Mouse (Mus musculus) embryonic facial prominence, embryonic 14.5 days (tissue): Measurements from ENCODE around the gene Plekhj1. TPM values are rescaled to one million over a fixed set of nuclear protein-coding genes. Genes with fewer than 3 reads are reported as not detected.
A peak's percentile ranks its signal among the peaks of the same experiment; 100 is the strongest.
"Not testable (repeated sequence)": the region's sequence is repeated elsewhere in the genome, so short reads cannot be mapped to it uniquely, and the experiment has no call there.

Source experiments
- ATAC-seq: fragments of 200-750 bp; cut with Nextera tagmentation; 2 replicates; pipeline ENCODE4 v1.8.0; 2017; ENCODE audit warnings: low read depth, moderate number of reproducible peaks, moderate TSS enrichment
- DNase-seq: peaks from one replicate; pipeline ENCODE4 v3.0.0-alpha.2; 2015; ENCODE audit warnings: low spot score
- H3K27ac ChIP-seq: fragments of 300-500 bp; sonication (generic); replicated peaks from 2 replicates; pipeline ENCODE4 v1.5.1; 2014; ENCODE audit warnings: low read depth, mild to moderate bottlenecking, low read length, moderate library complexity
- H3K27me3 ChIP-seq: fragments of 300-500 bp; sonication (generic); replicated peaks from 2 replicates; pipeline ENCODE4 v1.6.1; 2014; ENCODE audit warnings: low read length; ENCODE audit not compliant: control insufficient read depth, insufficient read depth
- H3K36me3 ChIP-seq: fragments of 300-500 bp; sonication (generic); 2 replicates; pipeline ENCODE4 v1.6.1; 2014; ENCODE audit warnings: low read length, mixed read lengths; ENCODE audit not compliant: control insufficient read depth, insufficient read depth
- H3K4me1 ChIP-seq: fragments of 300-500 bp; sonication (generic); 2 replicates; pipeline ENCODE4 v1.6.1; 2014; ENCODE audit warnings: antibody characterized with exemption, low read length; ENCODE audit not compliant: control insufficient read depth, insufficient read depth
- H3K4me2 ChIP-seq: fragments of 300-500 bp; sonication (generic); 2 replicates; pipeline ENCODE4 v1.6.1; 2014; ENCODE audit warnings: low read depth, mild to moderate bottlenecking, low read length, moderate library complexity, mixed read lengths
- H3K4me3 ChIP-seq: fragments of 300-500 bp; sonication (generic); 2 replicates; pipeline ENCODE4 v1.5.1; 2014; ENCODE audit warnings: low read depth, mild to moderate bottlenecking, low read length
- H3K9ac ChIP-seq: fragments of 300-500 bp; sonication (generic); 2 replicates; pipeline ENCODE4 v1.6.1; 2014; ENCODE audit warnings: low read depth, mild to moderate bottlenecking, low read length, moderate library complexity, mixed read lengths
- H3K9me3 ChIP-seq: fragments of 300-500 bp; sonication (generic); 2 replicates; pipeline ENCODE4 v1.6.1; 2016; ENCODE audit warnings: low read length; ENCODE audit not compliant: control insufficient read depth
- WGBS: fragments of 180-500 bp; shearing (Covaris S2); extraction: QIAGEN DNeasy Blood & Tissue Kit; methylation state at CpG from one replicate; pipeline ENCODE4 v1.1.7; 2014; 5-methylcytosine and 5-hydroxymethylcytosine counted together
- polyA plus RNA-seq: library from polyadenylated mRNA; unstranded; fragments of >200 nt; fragmentation: Nextera tagmentation; extraction: Ambion mirVana; gene quantifications from 2 replicates; pipeline ENCODE4 v1.2.1, GENCODE M21; 2014

Plekhj1 gene
- polyA plus RNA-seq, 1 experiment from 2014 or later: 102 TPM

GRCm38 (mm10) chr10:80821991-80822390 is 23.6 kb upstream of the Plekhj1 start:
- H3K9ac ChIP-seq: no peak overlapping the region
- no peak overlapping the region for H3K4me2 ChIP-seq
- no peaks in the 10 kb centered on the region for H3K4me1 ChIP-seq
- H3K27ac ChIP-seq: no peak overlapping the region
- WGBS: 47% methylated on average over 2 of the region's 2 CpGs
- ATAC-seq (no peak), DNase-seq (no peak)
- no peak overlapping the region for H3K4me3 ChIP-seq
- H3K36me3 ChIP-seq: no peaks in the 10 kb centered on the region
- no peaks in the 10 kb centered on the region for H3K9me3 ChIP-seq
- H3K27me3 ChIP-seq: no peaks in the 10 kb centered on the region

GRCm38 (mm10) chr10:80819406-80819805 is 21.0 kb upstream of the Plekhj1 start:
- H3K36me3 ChIP-seq: no peaks in the 10 kb centered on the region
- ATAC-seq: no peak
- DNase-seq: no peak
- H3K4me1 ChIP-seq: no peaks in the 10 kb centered on the region
- no peaks in the 10 kb centered on the region for H3K27me3 ChIP-seq
- 36% methylated on average over 3 of the region's 3 CpGs for WGBS
- no peak overlapping the region for H3K9ac ChIP-seq
- H3K9me3 ChIP-seq: no peaks in the 10 kb centered on the region
- H3K27ac ChIP-seq: no peak overlapping the region
- H3K4me3 ChIP-seq: no peak overlapping the region
- H3K4me2 ChIP-seq: no peak overlapping the region

- no peaks in the 10 kb centered on the region for H3K27me3 ChIP-seq
- H3K9ac ChIP-seq: 0 out of 2 replicates have a peak overlapping the region, but pooled peaks have one; percentile 19
- no peak overlapping the region for H3K4me3 ChIP-seq
- no peaks in the 10 kb centered on the region for H3K36me3 ChIP-seq
- H3K4me2 ChIP-seq: no peak overlapping the region
- no peaks in the 10 kb centered on the region for H3K4me1 ChIP-seq
- H3K9me3 ChIP-seq: no peaks in the 10 kb centered on the region
- WGBS: 61% methylated on average over 6 of the region's 6 CpGs
- H3K27ac ChIP-seq: no peak overlapping the region
- no peak for DNase-seq
- ATAC-seq: no peak
Observed at GRCm38 (mm10) chr10:80818599-80819281, 20.3 kb upstream of the Plekhj1 start.

- H3K27me3 ChIP-seq, H3K9ac ChIP-seq, ATAC-seq, H3K27ac ChIP-seq, H3K36me3 ChIP-seq, H3K4me2 ChIP-seq, DNase-seq, H3K9me3 ChIP-seq, H3K4me3 ChIP-seq, H3K4me1 ChIP-seq: not testable (repeated sequence)
- 85% methylated on average over 7 of the region's 7 CpGs for WGBS
Observed at GRCm38 (mm10) chr10:80817955-80818354, 19.5 kb upstream of the Plekhj1 start.

GRCm38 (mm10) chr10:80817164-80817563 is 18.7 kb upstream of the Plekhj1 start:
- 66% methylated on average over 2 of the region's 2 CpGs for WGBS
- H3K4me2 ChIP-seq: no peak overlapping the region

GRCm38 (mm10) chr10:80816303-80816702 is 17.9 kb upstream of the Plekhj1 start:
- H3K27me3 ChIP-seq, H3K36me3 ChIP-seq, H3K9ac ChIP-seq, H3K27ac ChIP-seq, DNase-seq, ATAC-seq, H3K4me1 ChIP-seq, H3K9me3 ChIP-seq, H3K4me3 ChIP-seq, H3K4me2 ChIP-seq: not testable (repeated sequence)
- WGBS: 79% methylated on average over 3 of the region's 3 CpGs

More at GRCm38 (mm10) chr10:80817164-80817563, 18.7 kb upstream of the Plekhj1 start:
- Histone ChIP-seq H3K9me3 (no peaks in the 10 kb centered on the region), H3K4me1 (no peaks in the 10 kb centered on the region), H3K9ac (no peak overlapping the region), H3K27me3 (no peaks in the 10 kb centered on the region), H3K27ac (no peak overlapping the region), H3K4me3 (no peak overlapping the region), H3K36me3 (no peaks in the 10 kb centered on the region)
- ATAC-seq (no peak), DNase-seq (no peak)

GRCm38 (mm10) chr10:80814800-80815199 is 16.4 kb upstream of the Plekhj1 start:
- Histone ChIP-seq H3K27me3 (peaks cover 4% of the 10 kb centered on the region; the same call in 1 of the 2 replicates), H3K4me3 (no peak overlapping the region), H3K4me2 (no peak overlapping the region), H3K27ac (no peak overlapping the region), H3K9ac (no peak overlapping the region), H3K9me3 (no peaks in the 10 kb centered on the region), H3K36me3 (no peaks in the 10 kb centered on the region), H3K4me1 (peaks cover 3% of the 10 kb centered on the region; the same call in 1 of the 2 replicates)
- 66% methylated on average over 7 of the region's 7 CpGs for WGBS
- DNase-seq (no peak), ATAC-seq (no peak)

GRCm38 (mm10) chr10:80813366-80813765 is 14.9 kb upstream of the Plekhj1 start, which contains the start of gene Jsrp1:
Gene Jsrp1, minus strand, starts transcription at chr10:80813498.
- Histone ChIP-seq H3K27me3 (peaks cover 17% of the 10 kb centered on the region), H3K4me3 (no peak within 1 kb of the TSS), H3K9me3 (no peaks in the 10 kb centered on the region), H3K4me1 (peaks cover 3% of the 10 kb centered on the region), H3K9ac (peak within 1 kb of the TSS; percentile 19; the same call in 1 of the 2 replicates), H3K36me3 (no peaks in the 10 kb centered on the region), H3K4me2 (no peak within 1 kb of the TSS), H3K27ac (no peak within 1 kb of the TSS)
- WGBS: 66% methylated on average over 4 of the region's 4 CpGs
- ATAC-seq: peak; percentile 46; the same call in 1 of the 2 replicates
- DNase-seq: peak; percentile 57
